Mouse (Mus musculus): ENCODE results near the gene Nfib.

The Nfib gene

GRCm38 (mm10) chr4:82609676-82610075 lies 95.9 kb downstream of the Nfib start:
- in situ Hi-C loops (cut with MboI; ENCODE audit: low pct_unique_long_range_greater_than_20kb in 1 of 2, low sequenced_read_pairs in 2 of 2, unreplicated experiment in 1 of 2) = loop anchor here in 1 of 2 experiments (25.0 kb wide), 1 partner anchor 647 kb away; no protein-coding TSS in a partner anchor

- in situ Hi-C loops (cut with MboI; ENCODE audit: low pct_unique_long_range_greater_than_20kb in 1 of 2, low sequenced_read_pairs in 2 of 2, unreplicated experiment in 1 of 2) = loop anchor here in 1 of 2 experiments (25.0 kb wide), 1 partner anchor 647 kb away; no protein-coding TSS in a partner anchor
Observed at GRCm38 (mm10) chr4:82608768-82609610, 96.6 kb downstream of the Nfib start.

- in situ Hi-C loops (cut with MboI; ENCODE audit: low pct_unique_long_range_greater_than_20kb in 1 of 2, low sequenced_read_pairs in 2 of 2, unreplicated experiment in 1 of 2) = loop anchor here in 1 of 2 experiments (25.0 kb wide), 1 partner anchor 645 kb away; no protein-coding TSS in a partner anchor
Observed at GRCm38 (mm10) chr4:82607266-82607665, 98.3 kb downstream of the Nfib start.

- in situ Hi-C loops (cut with MboI; ENCODE audit: low pct_unique_long_range_greater_than_20kb in 1 of 2, low sequenced_read_pairs in 2 of 2, unreplicated experiment in 1 of 2) = loop anchor here in 1 of 2 experiments (25.0 kb wide), 1 partner anchor 644 kb away; no protein-coding TSS in a partner anchor
Observed at GRCm38 (mm10) chr4:82606351-82606750, 99.2 kb downstream of the Nfib start.

GRCm38 (mm10) chr4:82605034-82605784 lies 100.3 kb downstream of the Nfib start:
- in situ Hi-C loops (cut with MboI; ENCODE audit: low pct_unique_long_range_greater_than_20kb in 1 of 2, low sequenced_read_pairs in 2 of 2, unreplicated experiment in 1 of 2) = loop anchor here in 1 of 2 experiments (25.0 kb wide), 1 partner anchor 643 kb away; no protein-coding TSS in a partner anchor

GRCm38 (mm10) chr4:82604501-82604900 lies 101.0 kb downstream of the Nfib start:
- in situ Hi-C loops (cut with MboI; ENCODE audit: low pct_unique_long_range_greater_than_20kb in 1 of 2, low sequenced_read_pairs in 2 of 2, unreplicated experiment in 1 of 2) = loop anchor here in 1 of 2 experiments (25.0 kb wide), 1 partner anchor 642 kb away; no protein-coding TSS in a partner anchor

- in situ Hi-C loops (cut with MboI; ENCODE audit: low pct_unique_long_range_greater_than_20kb in 1 of 2, low sequenced_read_pairs in 2 of 2, unreplicated experiment in 1 of 2) = loop anchor here in 1 of 2 experiments (25.0 kb wide), 1 partner anchor 638 kb away; no protein-coding TSS in a partner anchor
Observed at GRCm38 (mm10) chr4:82600636-82601035, 104.9 kb downstream of the Nfib start.

- in situ Hi-C loops (cut with MboI; ENCODE audit: low pct_unique_long_range_greater_than_20kb in 1 of 2, low sequenced_read_pairs in 2 of 2, unreplicated experiment in 1 of 2) = loop anchor here in 1 of 2 experiments (25.0 kb wide), 1 partner anchor 636 kb away; no protein-coding TSS in a partner anchor
Observed at GRCm38 (mm10) chr4:82598436-82598835, 107.1 kb downstream of the Nfib start.

GRCm38 (mm10) chr4:82593681-82594666 lies 111.6 kb downstream of the Nfib start:
- in situ Hi-C loops (cut with MboI; ENCODE audit: low pct_unique_long_range_greater_than_20kb in 1 of 2, low sequenced_read_pairs in 2 of 2, unreplicated experiment in 1 of 2) = loop anchor here in 1 of 2 experiments (25.0 kb wide), 1 partner anchor 632 kb away; no protein-coding TSS in a partner anchor

- in situ Hi-C loops (cut with MboI; ENCODE audit: low pct_unique_long_range_greater_than_20kb in 1 of 2, low sequenced_read_pairs in 2 of 2, unreplicated experiment in 1 of 2) = loop anchor here in 1 of 2 experiments (25.0 kb wide), 1 partner anchor 630 kb away; no protein-coding TSS in a partner anchor
Observed at GRCm38 (mm10) chr4:82592086-82593030, 113.2 kb downstream of the Nfib start.

GRCm38 (mm10) chr4:82589345-82589890 lies 116.1 kb downstream of the Nfib start:
- in situ Hi-C loops (cut with MboI; ENCODE audit: low pct_unique_long_range_greater_than_20kb in 1 of 2, low sequenced_read_pairs in 2 of 2, unreplicated experiment in 1 of 2) = loop anchor here in 1 of 2 experiments (25.0 kb wide), 1 partner anchor 627 kb away; no protein-coding TSS in a partner anchor

- in situ Hi-C loops (cut with MboI; ENCODE audit: low pct_unique_long_range_greater_than_20kb in 1 of 2, low sequenced_read_pairs in 2 of 2, unreplicated experiment in 1 of 2) = loop anchor here in 1 of 2 experiments (25.0 kb wide), 1 partner anchor 626 kb away; no protein-coding TSS in a partner anchor
Observed at GRCm38 (mm10) chr4:82588718-82589117, 116.8 kb downstream of the Nfib start.

GRCm38 (mm10) chr4:82587146-82587870 lies 118.2 kb downstream of the Nfib start:
- in situ Hi-C loops (cut with MboI; ENCODE audit: low pct_unique_long_range_greater_than_20kb in 1 of 2, low sequenced_read_pairs in 2 of 2, unreplicated experiment in 1 of 2) = loop anchor here in 1 of 2 experiments (25.0 kb wide), 1 partner anchor 625 kb away; no protein-coding TSS in a partner anchor

- in situ Hi-C loops (cut with MboI; ENCODE audit: low pct_unique_long_range_greater_than_20kb in 1 of 2, low sequenced_read_pairs in 2 of 2, unreplicated experiment in 1 of 2) = loop anchor here in 1 of 2 experiments (25.0 kb wide), 1 partner anchor 624 kb away; no protein-coding TSS in a partner anchor
Observed at GRCm38 (mm10) chr4:82586637-82587036, 118.9 kb downstream of the Nfib start.

GRCm38 (mm10) chr4:82585536-82585935 lies 120.0 kb downstream of the Nfib start:
- in situ Hi-C loops (cut with MboI; ENCODE audit: low pct_unique_long_range_greater_than_20kb in 1 of 2, low sequenced_read_pairs in 2 of 2, unreplicated experiment in 1 of 2) = loop anchor here in 1 of 2 experiments (25.0 kb wide), 1 partner anchor 623 kb away; no protein-coding TSS in a partner anchor
